Mouse (Mus musculus): ENCODE measurements around the gene Ltbp1. TPM values are rescaled to one million over a fixed set of nuclear protein-coding genes. Genes with fewer than 3 reads are reported as not detected.

Gene Ltbp1
- total and polyA plus RNA-seq, 3 experiments = 2.3 to 6.4 (median 2.5) TPM

GRCm38 (mm10) chr17:75202314-75202713, 196.9 kb downstream of the Ltbp1 start:
- no peak overlapping the region for H3K4me3 ChIP-seq (replicated peaks in 1 of 3; ENCODE audit: low read depth in 2 of 3, low read length in 2 of 3, poor library complexity in 1 of 3)
- dilution Hi-C loops (cut with MboI; ENCODE audit: extremely low pct_ligation_motif_present, extremely low pct_unique_long_range_greater_than_20kb, low sequenced_read_pairs) = no loop called here
- no peaks in the 10 kb centered on the region for H3K79me2 ChIP-seq (replicated peaks; ENCODE audit: control insufficient read depth, extremely low read depth, insufficient read depth, poor library complexity, severe bottlenecking)
- no peak overlapping the region for H3K27ac ChIP-seq (ENCODE audit: insufficient read depth, low read depth)
- TF ChIP-seq PAX5 (IDR thresholded peaks at IDR 0.05; ENCODE audit: low read length) = no peak
- TF ChIP-seq ZMIZ1 (IDR thresholded peaks at IDR 0.05; ENCODE audit: low read depth, low read length) = no peak
- no peak for TF ChIP-seq ETS1 (conservative IDR thresholded peaks at IDR 0.05; ENCODE audit: low read depth, low read length)
- no peak for TF ChIP-seq IRF4 (IDR thresholded peaks at IDR 0.05; ENCODE audit: low read depth, low read length)
- TF ChIP-seq MAZ (IDR thresholded peaks at IDR 0.05; ENCODE audit: low read depth, low read length) = no peak
- no peak for TF ChIP-seq TBP (conservative IDR thresholded peaks at IDR 0.05; ENCODE audit: low read depth, low read length)
- in situ Hi-C loops (cut with MboI; ENCODE audit: low pct_ligation_motif_present, low pct_unique_long_range_greater_than_20kb, low sequenced_read_pairs) = no loop called here
- H3K4me1 ChIP-seq (ENCODE audit: control insufficient read depth in 1 of 2, insufficient read depth in 2 of 2) = peaks cover 5 to 12% of the 10 kb centered on the region in 2 experiments; a peak in 3 of 4 replicates
- DNase-seq (ENCODE audit: extremely low read depth) = no peak
- no peak overlapping the region for H3K4me2 ChIP-seq (ENCODE audit: insufficient read depth, low read depth, poor library complexity, severe bottlenecking)
- no peaks in the 10 kb centered on the region for H3K36me3 ChIP-seq (replicated peaks in 1 of 2; ENCODE audit: control insufficient read depth in 1 of 2, insufficient read depth in 1 of 2, low read length in 1 of 2)
- H3K27me3 ChIP-seq (replicated peaks) = no peaks in the 10 kb centered on the region
- H3K9me3 ChIP-seq (replicated peaks; ENCODE audit: low read length) = no peaks in the 10 kb centered on the region
- H3K9ac ChIP-seq (ENCODE audit: insufficient read depth, low read depth) = no peak overlapping the region

- peaks cover 5 to 12% of the 10 kb centered on the region in 2 experiments; a peak in 3 of 4 replicates for H3K4me1 ChIP-seq (ENCODE audit: control insufficient read depth in 1 of 2, insufficient read depth in 2 of 2)
- in situ Hi-C loops (cut with MboI; ENCODE audit: low pct_ligation_motif_present, low pct_unique_long_range_greater_than_20kb, low sequenced_read_pairs) (no loop called here), dilution Hi-C loops (cut with MboI; ENCODE audit: extremely low pct_ligation_motif_present, extremely low pct_unique_long_range_greater_than_20kb, low sequenced_read_pairs) (no loop called here)
- H3K9ac ChIP-seq (ENCODE audit: insufficient read depth, low read depth) = no peak overlapping the region
- DNase-seq (ENCODE audit: extremely low read depth) = no peak
- no peak overlapping the region for H3K4me3 ChIP-seq (replicated peaks in 1 of 3; ENCODE audit: low read depth in 2 of 3, low read length in 2 of 3, poor library complexity in 1 of 3)
- no peaks in the 10 kb centered on the region for H3K79me2 ChIP-seq (replicated peaks; ENCODE audit: control insufficient read depth, extremely low read depth, insufficient read depth, poor library complexity, severe bottlenecking)
- H3K36me3 ChIP-seq (replicated peaks in 1 of 2; ENCODE audit: control insufficient read depth in 1 of 2, insufficient read depth in 1 of 2, low read length in 1 of 2) = no peaks in the 10 kb centered on the region
- no peaks in the 10 kb centered on the region for H3K9me3 ChIP-seq (replicated peaks; ENCODE audit: low read length)
- no peak overlapping the region for H3K4me2 ChIP-seq (ENCODE audit: insufficient read depth, low read depth, poor library complexity, severe bottlenecking)
- TF ChIP-seq E2F4 (IDR thresholded peaks at IDR 0.05; ENCODE audit: insufficient replicate concordance, low read depth, low read length) (no peak), EP300 (IDR thresholded peaks at IDR 0.05; ENCODE audit: low read length) (no peak), IRF4 (IDR thresholded peaks at IDR 0.05; ENCODE audit: low read depth, low read length) (no peak), NELFE (IDR thresholded peaks at IDR 0.05; ENCODE audit: low read depth, low read length) (no peak), USF2 (conservative IDR thresholded peaks at IDR 0.05; ENCODE audit: low read depth, low read length) (no peak), CHD1 (IDR thresholded peaks at IDR 0.05; ENCODE audit: low read depth, low read length) (no peak), TBP (conservative IDR thresholded peaks at IDR 0.05; ENCODE audit: low read depth, low read length) (no peak), CTCF (conservative IDR thresholded peaks at IDR 0.05 in 1 of 2, IDR thresholded peaks at IDR 0.05 in 1 of 2; ENCODE audit: low read depth in 2 of 2, low read length in 2 of 2) (no peak), MAX (IDR thresholded peaks at IDR 0.05; ENCODE audit: low read length) (no peak), ZC3H11A (IDR thresholded peaks at IDR 0.05; ENCODE audit: low read depth, low read length) (no peak), JUN (IDR thresholded peaks at IDR 0.05; ENCODE audit: insufficient read depth, low read depth, low read length) (no peak), BHLHE40 (IDR thresholded peaks at IDR 0.05; ENCODE audit: low read depth, low read length) (no peak), SMC3 (IDR thresholded peaks at IDR 0.05; ENCODE audit: low read depth, low read length) (no peak), MYC (IDR thresholded peaks at IDR 0.05; ENCODE audit: low read depth, low read length) (no peak), NRF1 (IDR thresholded peaks at IDR 0.05; ENCODE audit: low read depth, low read length) (no peak), GABPA (IDR thresholded peaks at IDR 0.05; ENCODE audit: insufficient replicate concordance, low read depth, low read length) (no peak), ZKSCAN1 (IDR thresholded peaks at IDR 0.05; ENCODE audit: borderline replicate concordance, low read depth, low read length) (no peak), POLR2AphosphoS2 (IDR thresholded peaks at IDR 0.05; ENCODE audit: low read depth, low read length) (no peak), KAT2A (IDR thresholded peaks at IDR 0.05; ENCODE audit: insufficient replicate concordance, low read length) (no peak)
- no peaks in the 10 kb centered on the region for H3K27me3 ChIP-seq (replicated peaks)
- H3K27ac ChIP-seq (ENCODE audit: insufficient read depth, low read depth) = no peak overlapping the region
Measured at GRCm38 (mm10) chr17:75204065-75204464, 198.7 kb downstream of the Ltbp1 start.

All from CH12.LX (cell line).